Mouse (Mus musculus) intestine, embryonic 14.5 days (tissue): Measurements from ENCODE around the gene Olfr1410. TPM values are rescaled to one million over a fixed set of nuclear protein-coding genes. Genes with fewer than 3 reads are reported as not detected.

Experiments used
- ATAC-seq: fragments of 200-750 bp; cut with Nextera tagmentation; replicated peaks from 2 replicates; pipeline ENCODE4 v1.8.0; 2017; ENCODE audit warnings: low read depth, moderate number of reproducible peaks, moderate TSS enrichment, moderate library complexity; ENCODE audit not compliant: low FRiP score, low TSS enrichment
- DNase-seq: peaks from one replicate; pipeline ENCODE4 v3.0.0-alpha.2; 2018; ENCODE audit warnings: low spot score
- H3K27ac ChIP-seq: fragments of 300-500 bp; sonication (generic); 2 replicates; pipeline ENCODE4 v1.5.1; 2014; ENCODE audit warnings: low read depth, mild to moderate bottlenecking, control low read depth
- H3K27me3 ChIP-seq: fragments of 300-500 bp; sonication (generic); replicated peaks from 2 replicates; pipeline ENCODE4 v1.6.1; 2014; ENCODE audit warnings: low read length, control low read depth; ENCODE audit not compliant: control insufficient read depth, insufficient read depth
- H3K36me3 ChIP-seq: fragments of 300-500 bp; sonication (generic); 2 replicates; pipeline ENCODE4 v1.6.1; 2014; ENCODE audit warnings: low read length, control low read depth; ENCODE audit not compliant: control insufficient read depth, insufficient read depth
- H3K4me1 ChIP-seq: fragments of 300-500 bp; sonication (generic); replicated peaks from 2 replicates; pipeline ENCODE4 v1.6.1; 2014; ENCODE audit warnings: low read length, control low read depth, mixed read lengths; ENCODE audit not compliant: control insufficient read depth, insufficient read depth
- H3K4me2 ChIP-seq: fragments of 300-500 bp; sonication (generic); 2 replicates; pipeline ENCODE4 v1.6.1; 2014; ENCODE audit warnings: low read length
- H3K4me3 ChIP-seq: fragments of 300-500 bp; sonication (generic); 2 replicates; pipeline ENCODE4 v1.5.1; 2014; ENCODE audit warnings: low read depth, low read length, control low read depth, mixed read lengths
- H3K9ac ChIP-seq: fragments of 300-500 bp; sonication (generic); 2 replicates; pipeline ENCODE4 v1.6.1; 2014; ENCODE audit warnings: mild to moderate bottlenecking, low read length
- H3K9me3 ChIP-seq: fragments of 300-500 bp; sonication (generic); 2 replicates; pipeline ENCODE4 v1.6.1; 2016; ENCODE audit warnings: low read length, control low read depth; ENCODE audit not compliant: control insufficient read depth
- WGBS: fragments of 180-500 bp; shearing (Covaris S2); extraction: QIAGEN DNeasy Blood & Tissue Kit; methylation state at CpG from one replicate; pipeline ENCODE4 v1.1.7; 2014; 5-methylcytosine and 5-hydroxymethylcytosine counted together
- polyA plus RNA-seq: library from polyadenylated mRNA; unstranded; fragments of >200 nt; fragmentation: Nextera tagmentation; extraction: Ambion mirVana; gene quantifications from 2 replicates; pipeline ENCODE4 v1.2.1, GENCODE M21; 2014

Olfr1410 gene
- polyA plus RNA-seq, 1 experiment from 2014 or later: not detected

DNA sequence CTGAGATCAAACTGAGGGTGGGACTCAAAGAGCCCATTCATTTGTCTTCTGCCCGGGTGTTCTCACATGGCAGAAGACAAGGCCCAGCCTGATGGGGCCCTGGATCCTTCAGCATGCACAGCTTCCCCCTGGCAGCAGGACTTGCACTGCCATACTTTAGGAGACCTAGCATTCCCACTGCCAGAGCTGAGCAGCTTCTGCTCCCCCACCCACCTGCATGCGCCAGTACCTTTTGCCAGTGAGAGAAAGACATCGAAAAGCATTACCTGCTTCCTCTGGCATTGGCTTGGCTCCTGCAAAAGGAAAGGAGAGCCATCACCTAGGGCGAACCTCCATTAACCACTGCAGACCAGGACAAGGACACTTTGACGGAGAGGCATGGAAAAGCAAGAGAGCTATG, 39.3 kb downstream of the Olfr1410 start:
- Histone ChIP-seq H3K36me3 (no peaks in the 10 kb centered on the region), H3K4me3 (no peak overlapping the region), H3K9ac (no peak overlapping the region), H3K9me3 (no peaks in the 10 kb centered on the region), H3K27me3 (no peaks in the 10 kb centered on the region), H3K27ac (no peak overlapping the region), H3K4me2 (no peak overlapping the region), H3K4me1 (peaks cover 13% of the 10 kb centered on the region)
- DNase-seq (no peak), ATAC-seq (no peak)
- 76% methylated on average over 5 of the region's 5 CpGs for WGBS

DNA sequence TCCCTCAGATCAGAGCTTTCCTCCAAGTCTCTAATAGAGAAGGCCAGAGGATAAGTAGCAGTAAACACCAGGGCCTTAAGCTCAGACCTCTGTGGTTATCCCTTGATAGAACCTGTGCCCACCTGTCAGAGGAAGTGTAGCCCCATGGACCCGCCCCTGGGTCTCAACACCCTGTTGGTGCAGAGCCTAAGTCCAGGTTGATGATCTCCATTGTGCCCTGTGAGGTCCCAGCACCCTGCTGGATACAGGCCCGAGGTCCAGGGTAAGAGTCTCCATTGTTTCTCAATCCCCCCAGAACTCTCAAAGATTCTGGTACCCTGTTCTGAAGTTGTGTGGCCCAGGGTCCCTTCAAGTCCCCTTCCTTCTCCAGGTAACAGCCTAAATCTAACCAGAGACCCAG, 40.5 kb downstream of the Olfr1410 start:
- H3K4me1 ChIP-seq: peaks cover 4% of the 10 kb centered on the region
- H3K9ac ChIP-seq: no peak overlapping the region
- H3K9me3 ChIP-seq: no peaks in the 10 kb centered on the region
- WGBS: 61% methylated on average over 2 of the region's 2 CpGs
- no peak overlapping the region for H3K4me3 ChIP-seq
- no peak overlapping the region for H3K4me2 ChIP-seq
- no peaks in the 10 kb centered on the region for H3K36me3 ChIP-seq
- no peak overlapping the region for H3K27ac ChIP-seq
- DNase-seq (no peak), ATAC-seq (no peak)
- no peaks in the 10 kb centered on the region for H3K27me3 ChIP-seq

DNA sequence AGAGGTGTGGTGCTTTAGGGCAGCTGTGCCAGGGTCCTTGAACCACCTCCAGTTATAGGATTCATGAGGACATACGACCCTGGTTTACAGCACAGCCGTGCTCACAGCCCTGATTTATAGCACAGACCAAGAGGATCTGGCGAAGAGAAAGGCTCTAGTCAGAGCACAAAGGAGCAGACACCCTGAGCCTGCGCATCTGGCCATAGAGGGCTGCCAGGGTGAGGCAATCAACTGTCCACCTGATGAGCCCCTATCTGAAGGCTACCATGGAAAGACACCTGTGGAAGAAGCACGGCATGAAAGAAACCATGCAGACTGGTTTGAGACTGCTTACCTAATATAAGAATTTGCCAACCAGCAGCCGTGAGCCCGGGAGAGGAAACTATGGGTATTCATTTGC, 41.0 kb downstream of the Olfr1410 start:
- H3K9ac ChIP-seq: no peak overlapping the region
- no peak for DNase-seq
- no peaks in the 10 kb centered on the region for H3K27me3 ChIP-seq
- no peak overlapping the region for H3K4me3 ChIP-seq
- no peak overlapping the region for H3K4me2 ChIP-seq
- H3K36me3 ChIP-seq: no peaks in the 10 kb centered on the region
- no peaks in the 10 kb centered on the region for H3K9me3 ChIP-seq
- WGBS: 69% methylated on average over 7 of the region's 7 CpGs
- H3K4me1 ChIP-seq: 0 out of 2 replicates have a peak, but pooled peaks cover 3% of the 10 kb centered on the region
- no peak overlapping the region for H3K27ac ChIP-seq
- no peak for ATAC-seq

DNA sequence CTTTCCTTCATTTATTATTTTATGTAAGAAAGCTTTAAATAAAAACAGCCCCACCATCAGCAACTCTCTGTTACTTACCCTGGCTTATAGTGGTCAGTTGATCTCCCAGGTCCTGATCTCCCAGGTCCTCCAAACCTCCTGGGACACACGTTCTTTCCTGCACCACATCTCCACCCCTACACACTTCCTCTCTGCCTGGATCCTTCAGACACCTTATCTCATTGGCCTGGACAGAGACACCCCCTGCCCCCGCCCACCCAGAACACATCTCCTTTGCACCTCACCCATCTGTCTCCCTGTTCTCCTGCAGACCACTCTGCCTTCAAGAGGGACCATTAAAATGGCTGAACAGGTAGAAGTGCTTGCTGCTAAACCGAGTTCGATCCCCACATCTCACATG, 41.4 kb downstream of the Olfr1410 start:
- H3K9ac ChIP-seq: no peak overlapping the region
- 60% methylated on average over 4 of the region's 4 CpGs for WGBS
- H3K9me3 ChIP-seq: no peaks in the 10 kb centered on the region
- no peak overlapping the region for H3K4me3 ChIP-seq
- H3K4me1 ChIP-seq: 0 out of 2 replicates have a peak, but pooled peaks cover 3% of the 10 kb centered on the region
- ATAC-seq (no peak), DNase-seq (no peak)
- H3K4me2 ChIP-seq: no peak overlapping the region
- H3K27me3 ChIP-seq: no peaks in the 10 kb centered on the region
- no peak overlapping the region for H3K27ac ChIP-seq
- no peaks in the 10 kb centered on the region for H3K36me3 ChIP-seq

DNA sequence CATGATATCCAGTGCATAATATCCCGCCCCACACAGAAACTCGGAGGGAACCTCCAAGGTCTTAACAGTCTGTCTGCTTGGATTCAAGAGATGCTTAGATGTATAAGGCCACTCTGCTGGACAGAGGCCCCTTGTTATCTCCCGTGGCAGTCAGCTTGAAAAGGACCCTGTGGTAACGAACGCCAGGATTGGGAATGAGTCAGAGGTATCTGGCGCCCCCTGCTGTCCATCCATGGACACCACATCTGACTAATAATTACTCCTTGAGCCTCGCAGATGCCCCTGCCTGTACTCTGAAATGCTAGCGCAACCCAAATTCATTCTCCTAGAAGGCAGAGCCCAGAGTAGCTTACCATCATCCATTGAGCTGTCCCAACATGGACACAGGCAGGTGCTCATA, 42.2 kb downstream of the Olfr1410 start:
- WGBS: 12% methylated on average over 8 of the region's 8 CpGs
- no peaks in the 10 kb centered on the region for H3K27me3 ChIP-seq
- no peaks in the 10 kb centered on the region for H3K4me1 ChIP-seq
- DNase-seq (peak; percentile 91), ATAC-seq (peak; percentile 28; the same call in 1 of the 2 replicates)
- no peak overlapping the region for H3K4me3 ChIP-seq
- H3K9ac ChIP-seq: no peak overlapping the region
- no peak overlapping the region for H3K4me2 ChIP-seq
- no peak overlapping the region for H3K27ac ChIP-seq
- no peaks in the 10 kb centered on the region for H3K9me3 ChIP-seq
- no peaks in the 10 kb centered on the region for H3K36me3 ChIP-seq

DNA sequence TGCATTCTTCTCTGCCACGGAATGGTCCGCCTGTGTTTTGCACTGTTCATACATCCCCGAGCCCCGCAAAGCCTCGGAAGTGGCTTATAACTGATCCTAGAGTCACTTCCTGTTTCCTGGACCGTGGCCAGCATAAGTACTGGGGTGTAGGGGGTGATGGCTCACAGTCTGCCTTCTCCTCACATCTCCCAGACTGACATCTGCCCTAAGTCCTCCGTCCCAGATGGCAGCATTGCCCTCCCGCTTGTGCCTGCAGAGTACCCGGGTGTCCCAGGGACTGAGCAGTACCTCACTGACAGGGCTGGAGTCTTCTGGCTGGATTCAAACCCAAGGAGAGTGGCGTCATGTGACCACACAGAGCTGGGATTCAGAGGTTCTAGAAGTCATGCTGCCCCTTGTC, 42.6 kb downstream of the Olfr1410 start:
- Histone ChIP-seq H3K4me2 (no peak overlapping the region), H3K36me3 (no peaks in the 10 kb centered on the region), H3K9ac (no peak overlapping the region), H3K27me3 (no peaks in the 10 kb centered on the region), H3K27ac (no peak overlapping the region), H3K4me3 (no peak overlapping the region), H3K4me1 (no peaks in the 10 kb centered on the region), H3K9me3 (no peaks in the 10 kb centered on the region)
- 0 out of 2 replicates have a peak, but pooled peaks have one; percentile 17 for ATAC-seq
- no peak for DNase-seq
- WGBS: 51% methylated on average over 10 of the region's 10 CpGs

DNA sequence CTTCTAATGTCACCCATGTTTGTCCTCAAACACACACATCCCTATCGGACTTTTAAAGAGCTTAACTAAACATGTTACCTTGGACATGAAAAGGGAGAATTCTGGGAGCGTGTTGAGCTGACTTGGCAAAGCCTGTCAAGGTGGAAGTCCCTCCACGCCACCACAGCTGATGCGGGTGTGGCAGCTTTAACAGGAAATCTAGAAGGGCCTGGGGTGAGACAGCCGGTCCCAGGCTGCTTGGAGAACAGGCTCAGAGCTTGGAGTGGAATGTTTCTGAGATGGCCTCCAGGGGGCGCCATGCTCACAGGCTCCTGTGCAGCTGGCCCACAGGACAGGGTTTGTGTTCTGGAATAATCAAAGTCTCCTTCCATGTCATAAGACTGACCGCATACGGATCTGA, 43.1 kb downstream of the Olfr1410 start, which contains the start of gene Otos:
TSS of gene Otos (minus strand) at position 169 of the 400 bp plus-strand sequence.
- no peaks in the 10 kb centered on the region for H3K27me3 ChIP-seq
- no peak within 1 kb of the TSS for H3K4me2 ChIP-seq
- H3K9ac ChIP-seq: no peak within 1 kb of the TSS
- H3K9me3 ChIP-seq: no peaks in the 10 kb centered on the region
- H3K36me3 ChIP-seq: no peaks in the 10 kb centered on the region
- peak; percentile 82 for DNase-seq
- WGBS: 28% methylated on average over 8 of the region's 8 CpGs
- H3K27ac ChIP-seq: no peak within 1 kb of the TSS
- H3K4me3 ChIP-seq: no peak within 1 kb of the TSS
- peak; percentile 22; the same call in 1 of the 2 replicates for ATAC-seq
- H3K4me1 ChIP-seq: no peaks in the 10 kb centered on the region

DNA sequence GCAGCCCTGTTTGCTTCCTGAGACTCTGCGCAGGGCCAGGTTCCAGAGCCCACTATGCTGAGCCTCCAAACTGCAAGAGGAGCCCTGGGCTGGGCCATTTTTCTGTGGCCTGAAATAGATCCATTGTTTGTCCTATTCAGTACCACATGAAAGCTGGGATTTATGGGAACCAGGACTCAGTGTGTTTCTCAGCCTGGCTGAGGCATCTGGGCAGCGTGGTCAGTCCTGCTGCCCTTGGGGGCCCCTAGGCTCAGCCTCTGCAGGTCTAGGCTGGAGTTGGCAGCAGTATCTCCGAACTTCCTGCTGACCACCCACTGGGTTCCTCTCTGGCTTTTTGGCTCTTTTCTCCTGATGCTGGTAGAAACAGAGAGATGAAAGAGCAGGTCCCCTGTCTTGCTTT, 45.9 kb downstream of the Olfr1410 start:
- Histone ChIP-seq H3K27ac (no peak overlapping the region), H3K9me3 (no peaks in the 10 kb centered on the region), H3K4me2 (no peak overlapping the region), H3K9ac (no peak overlapping the region), H3K4me1 (no peaks in the 10 kb centered on the region), H3K4me3 (no peak overlapping the region), H3K27me3 (no peaks in the 10 kb centered on the region), H3K36me3 (no peaks in the 10 kb centered on the region)
- no peak for DNase-seq
- WGBS: 60% methylated on average over 3 of the region's 3 CpGs
- no peak for ATAC-seq

DNA sequence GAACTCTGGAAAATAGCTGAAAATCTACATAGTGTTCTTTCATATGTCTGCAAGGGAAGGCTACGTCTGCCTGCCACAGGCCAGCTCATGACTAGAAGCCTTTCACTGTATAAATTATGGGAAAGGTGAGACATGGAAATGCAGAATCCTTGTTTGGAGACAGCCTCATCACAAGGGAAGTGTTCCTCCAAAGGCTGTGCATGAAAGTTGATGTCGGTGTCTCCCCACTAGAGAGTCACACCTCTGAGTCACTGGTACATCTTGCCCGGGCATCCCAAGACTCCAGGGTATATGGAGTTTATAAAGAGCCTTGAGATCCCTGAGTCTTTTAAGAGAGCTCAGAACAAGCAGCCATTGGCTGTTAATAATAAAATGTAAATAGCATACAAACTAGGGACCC, 47.6 kb downstream of the Olfr1410 start:
- WGBS: 89% methylated on average over 3 of the region's 3 CpGs
- Histone ChIP-seq H3K36me3 (no peaks in the 10 kb centered on the region), H3K4me3 (no peak overlapping the region), H3K9me3 (no peaks in the 10 kb centered on the region), H3K27me3 (no peaks in the 10 kb centered on the region), H3K4me1 (no peaks in the 10 kb centered on the region), H3K27ac (no peak overlapping the region), H3K4me2 (no peak overlapping the region), H3K9ac (no peak overlapping the region)
- no peak for DNase-seq
- no peak for ATAC-seq
